Mouse (Mus musculus) cortical plate, adult 2 months (tissue): ENCODE measurements around the gene Gm32742.
A peak's percentile ranks its signal among the peaks of the same experiment; 100 is the strongest.

Experiments
- CTCF ChIP-seq: fragments of 200-500 bp; IDR thresholded peaks from 2 replicates; pipeline ENCODE4 v1.5.1; 2011; ENCODE audit warnings: mild to moderate bottlenecking, control low read depth, low read length; ENCODE audit not compliant: insufficient read depth; ENCODE audit errors: extremely low read depth
- POLR2A ChIP-seq: fragments of 200-500 bp; IDR thresholded peaks from 2 replicates; pipeline ENCODE4 v1.6.1; 2011; ENCODE audit warnings: mild to moderate bottlenecking, low read length, control low read depth; ENCODE audit not compliant: insufficient read depth; ENCODE audit errors: extremely low read depth

DNA sequence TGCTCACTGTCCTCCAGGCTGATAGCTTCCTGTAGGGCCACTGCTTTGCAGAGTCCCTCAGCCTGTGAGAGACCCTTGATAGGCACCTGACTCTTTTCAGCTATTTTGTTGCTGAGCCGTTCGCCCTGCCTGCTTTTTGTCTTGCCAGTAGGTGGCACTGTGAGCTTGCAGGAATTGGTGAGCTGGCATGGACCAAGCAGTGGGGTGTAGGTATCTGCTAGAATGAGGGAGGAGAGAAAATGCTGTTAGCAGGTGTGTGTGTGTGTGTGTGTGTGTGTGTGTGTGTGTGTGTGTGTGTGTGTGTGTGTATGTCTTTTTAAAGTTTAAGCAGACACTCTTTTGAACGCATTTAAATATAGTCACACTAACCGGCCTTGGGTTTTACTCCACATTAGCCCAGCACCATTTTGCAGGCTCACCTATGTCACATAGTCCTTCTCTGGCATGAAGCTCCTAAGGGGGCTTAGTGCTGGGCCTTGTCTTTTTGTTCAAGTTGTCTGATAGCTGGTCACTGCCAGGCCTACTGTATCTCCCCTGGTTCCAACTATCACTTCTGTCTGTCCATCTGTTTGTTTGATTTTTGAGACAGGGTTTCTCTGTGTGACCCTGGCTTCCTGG, 3.4 kb downstream of the Gm32742 start:
- TF ChIP-seq CTCF (peak; percentile 98), POLR2A (no peak)
